Mouse (Mus musculus): ENCODE results near the gene Olfr597.
"Not testable (repeated sequence)": the region's sequence is repeated elsewhere in the genome, so short reads cannot be mapped to it uniquely, and the experiment has no call there.

The Olfr597 gene

GRCm38 (mm10) chr7:103316015-103316414 lies at the start of gene Olfr597:
Gene Olfr597 (plus strand): TSS chr7:103316315.
- DNase-seq (ENCODE audit: low spot score in 2 of 2), result not testable (repeated sequence)

- not testable (repeated sequence) for DNase-seq (ENCODE audit: low spot score in 2 of 2)
These were observed 10.8 kb upstream of the Olfr597 start, which contains the start of gene Olfr596 for GRCm38 (mm10) chr7:103305348-103305747. Gene Olfr596 (plus strand): TSS chr7:103305648.

- DNase-seq (ENCODE audit: low spot score in 2 of 2), result no peak
These were observed 7.2 kb downstream of the Olfr597 start, which contains the start of gene Olfr598 for GRCm38 (mm10) chr7:103323268-103323667. Gene Olfr598 (plus strand): TSS chr7:103323568.

GRCm38 (mm10) chr7:103335617-103336016 lies 19.5 kb downstream of the Olfr597 start, which contains the start of gene Olfr599:
Gene Olfr599 (plus strand): TSS chr7:103335917.
- DNase-seq (ENCODE audit: low spot score in 2 of 2), result no peak

- no peak for DNase-seq (ENCODE audit: low spot score in 2 of 2)
These were observed 33.5 kb downstream of the Olfr597 start, which contains the start of gene Olfr600 for GRCm38 (mm10) chr7:103349569-103349968. Gene Olfr600 (minus strand): TSS chr7:103349669.

GRCm38 (mm10) chr7:103362555-103362954 lies 46.4 kb downstream of the Olfr597 start, which contains the start of gene Olfr601:
Gene Olfr601 (minus strand): TSS chr7:103362655.
- no peak for DNase-seq (ENCODE audit: low spot score in 2 of 2)
